Mouse (Mus musculus): Measurements from ENCODE around the gene Dck. TPM values are rescaled to one million over a fixed set of nuclear protein-coding genes. Genes with fewer than 3 reads are reported as not detected.
"Not testable (repeated sequence)": the region's sequence is repeated elsewhere in the genome, so short reads cannot be mapped to it uniquely, and the experiment has no call there.

Dck gene
- polyA plus RNA-seq, 1 experiment = 165 TPM

DNA sequence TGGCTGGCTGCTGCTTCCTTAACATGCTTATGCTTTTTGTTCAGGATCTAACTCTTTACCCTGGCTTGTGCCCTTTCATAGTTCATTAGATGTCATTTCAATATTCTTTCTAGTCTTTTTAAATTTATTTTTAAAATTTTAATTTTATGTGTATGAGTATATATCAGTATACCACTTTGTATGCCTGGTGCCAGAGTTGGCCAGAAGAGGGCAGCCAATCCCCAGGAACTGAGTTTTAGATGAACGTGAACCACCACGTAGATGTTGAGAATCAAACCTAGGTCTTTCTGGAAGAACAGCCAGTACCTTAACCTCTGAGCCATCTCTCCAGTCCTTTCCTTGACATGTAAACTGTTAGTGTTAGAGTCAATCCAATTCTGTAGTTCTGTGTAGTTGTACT is 30.0 kb upstream of the Dck start:
- no peak overlapping the region for H3K4me3 ChIP-seq (ENCODE audit: insufficient read depth, low read depth, low read length)
- 91% methylated on average over 2 of the region's 2 CpGs for WGBS
- H3K27ac ChIP-seq (ENCODE audit: insufficient read depth, low read depth, low read length) = no peak overlapping the region
- TF ChIP-seq CTCF (IDR thresholded peaks at IDR 0.05; ENCODE audit: insufficient read depth, low read depth, low read length) = no peak
- TF ChIP-seq POLR2A (IDR thresholded peaks at IDR 0.05; ENCODE audit: insufficient read depth, low read depth, low read length) = no peak
- H3K4me1 ChIP-seq (ENCODE audit: control insufficient read depth, insufficient read depth, low read length) = no peaks in the 10 kb centered on the region

DNA sequence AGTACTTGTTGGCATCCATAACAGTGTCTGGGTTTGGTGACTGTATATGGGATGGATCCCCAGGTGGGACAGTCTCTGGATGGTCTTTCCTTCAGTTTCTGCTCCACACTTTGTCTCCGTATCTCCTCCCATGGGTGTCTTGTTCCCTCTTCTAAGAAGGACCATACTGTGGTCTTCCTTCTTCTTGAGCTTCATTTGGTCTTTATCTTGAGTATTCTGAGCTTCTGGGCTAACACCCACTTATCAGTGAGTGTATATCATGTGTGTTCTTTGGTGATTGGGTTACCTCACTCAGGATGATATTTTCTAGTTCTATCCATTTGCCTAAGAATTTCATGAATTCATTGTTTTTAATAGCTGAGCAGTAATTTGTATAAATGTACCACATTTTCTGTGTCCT is 23.7 kb upstream of the Dck start:
- H3K4me3 ChIP-seq (ENCODE audit: insufficient read depth, low read depth, low read length); H3K4me1 ChIP-seq (ENCODE audit: control insufficient read depth, insufficient read depth, low read length); H3K27ac ChIP-seq (ENCODE audit: insufficient read depth, low read depth, low read length): not testable (repeated sequence)
- 91% methylated on average over 1 of the region's 1 CpGs for WGBS

DNA sequence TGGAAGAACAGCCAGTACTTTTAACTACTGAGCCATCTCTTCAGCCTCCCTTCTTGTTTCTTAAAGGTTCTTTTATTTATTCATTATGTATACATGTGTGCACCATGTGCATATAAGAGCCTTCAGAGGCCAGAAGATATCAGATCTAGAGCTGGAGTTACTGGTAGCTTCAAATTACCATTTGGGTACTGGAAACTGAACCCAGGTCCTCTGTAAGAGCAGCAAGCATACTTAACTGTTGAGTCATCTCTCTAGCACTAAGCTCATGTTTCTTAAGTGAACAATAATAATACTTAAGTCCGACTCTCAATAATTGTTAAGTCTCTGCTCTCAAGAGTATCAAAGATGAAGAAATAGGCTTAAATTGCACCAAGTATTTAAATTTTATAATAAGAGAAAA is 17.0 kb upstream of the Dck start:
- Histone ChIP-seq H3K27ac (ENCODE audit: insufficient read depth, low read depth, low read length) (no peak overlapping the region), H3K4me3 (ENCODE audit: insufficient read depth, low read depth, low read length) (no peak overlapping the region), H3K4me1 (ENCODE audit: control insufficient read depth, insufficient read depth, low read length) (no peaks in the 10 kb centered on the region)
- TF ChIP-seq CTCF (IDR thresholded peaks at IDR 0.05; ENCODE audit: insufficient read depth, low read depth, low read length) (no peak), POLR2A (IDR thresholded peaks at IDR 0.05; ENCODE audit: insufficient read depth, low read depth, low read length) (no peak)
- WGBS = 71% methylated on average over 1 of the region's 1 CpGs

DNA sequence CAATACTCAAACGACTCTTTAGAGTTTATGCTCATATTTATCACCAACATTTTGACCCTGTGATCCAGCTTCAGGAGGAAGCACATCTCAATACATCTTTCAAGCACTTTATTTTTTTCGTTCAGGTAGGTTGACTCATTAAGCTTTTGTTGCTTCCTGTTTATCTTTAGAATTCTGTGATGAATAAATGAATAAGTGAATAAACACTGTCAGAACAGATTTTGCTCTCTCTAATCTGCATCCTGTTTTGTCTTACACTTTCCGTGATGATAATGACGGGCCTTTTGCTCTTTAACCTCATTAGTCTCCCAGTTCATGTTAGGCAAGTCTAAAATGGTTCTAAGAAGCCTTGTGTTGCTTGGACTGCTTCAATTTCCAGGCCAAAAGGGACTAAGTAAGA is 11.6 kb upstream of the Dck start:
- no peaks in the 10 kb centered on the region for H3K4me1 ChIP-seq (ENCODE audit: control insufficient read depth, insufficient read depth, low read length)

DNA sequence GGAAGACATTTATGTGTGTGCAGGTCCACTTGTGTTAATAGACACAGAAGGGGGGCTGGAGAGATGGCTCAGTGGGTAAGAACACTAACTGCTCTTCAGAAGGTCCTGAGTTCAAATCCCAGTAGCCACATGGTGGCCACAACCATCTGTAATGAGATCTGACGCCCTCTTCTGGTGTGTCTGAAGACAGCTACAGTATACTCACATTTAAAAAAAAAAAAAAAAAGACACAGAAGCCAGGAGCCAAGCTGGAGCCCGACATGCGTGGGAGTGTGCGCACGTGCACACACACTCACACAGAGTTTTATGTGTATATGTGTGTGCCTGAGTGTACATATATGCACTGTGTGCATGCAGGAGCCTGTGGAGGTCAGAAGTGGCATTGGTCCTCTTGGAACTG is 2.2 kb upstream of the Dck start:
- 83% methylated on average over 5 of the region's 5 CpGs for WGBS
- H3K4me3 ChIP-seq (ENCODE audit: insufficient read depth, low read depth, low read length) = no peak overlapping the region
- TF ChIP-seq CTCF (IDR thresholded peaks at IDR 0.05; ENCODE audit: insufficient read depth, low read depth, low read length) (no peak), POLR2A (IDR thresholded peaks at IDR 0.05; ENCODE audit: insufficient read depth, low read depth, low read length) (no peak)
- no peaks in the 10 kb centered on the region for H3K4me1 ChIP-seq (ENCODE audit: control insufficient read depth, insufficient read depth, low read length)
- H3K27ac ChIP-seq (ENCODE audit: insufficient read depth, low read depth, low read length) = no peak overlapping the region

More for the DNA sequence above, 11.6 kb upstream of the Dck start:
- Histone ChIP-seq H3K27ac (ENCODE audit: insufficient read depth, low read depth, low read length) (no peak overlapping the region), H3K4me3 (ENCODE audit: insufficient read depth, low read depth, low read length) (no peak overlapping the region)
- 82% methylated on average over 4 of the region's 4 CpGs for WGBS
- TF ChIP-seq POLR2A (IDR thresholded peaks at IDR 0.05; ENCODE audit: insufficient read depth, low read depth, low read length) (no peak), CTCF (IDR thresholded peaks at IDR 0.05; ENCODE audit: insufficient read depth, low read depth, low read length) (no peak)

DNA sequence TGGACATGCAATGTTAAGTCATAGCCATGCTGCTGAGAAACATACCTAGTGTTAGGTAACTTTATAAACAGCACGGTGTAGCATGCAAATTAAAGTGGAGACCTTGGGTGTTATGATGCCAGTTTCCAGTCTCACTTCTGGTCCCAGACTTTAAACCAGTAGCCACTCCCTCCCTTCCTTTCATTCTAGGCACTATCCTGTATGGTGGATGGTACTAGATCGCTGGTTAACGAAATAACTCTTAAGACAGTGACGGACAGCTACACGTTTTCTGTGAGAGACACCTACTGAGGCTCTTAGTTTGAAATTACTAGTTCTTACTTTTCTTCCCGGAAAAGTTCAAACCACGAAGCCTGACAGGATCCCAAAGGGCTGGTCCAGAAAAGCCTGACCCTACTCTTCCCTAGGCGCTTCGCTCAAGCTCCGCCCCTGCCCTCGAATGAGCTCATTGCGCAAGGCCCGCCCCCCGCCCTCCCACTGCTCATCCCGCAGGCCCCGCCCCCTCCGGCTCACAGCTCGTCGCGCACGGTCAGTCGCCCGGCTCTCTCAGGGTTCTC is 288 bp upstream of the Dck start:
- under 1% methylated on average over 23 of the region's 23 CpGs for WGBS
- H3K27ac ChIP-seq (ENCODE audit: insufficient read depth, low read depth, low read length) = no peak overlapping the region

DNA sequence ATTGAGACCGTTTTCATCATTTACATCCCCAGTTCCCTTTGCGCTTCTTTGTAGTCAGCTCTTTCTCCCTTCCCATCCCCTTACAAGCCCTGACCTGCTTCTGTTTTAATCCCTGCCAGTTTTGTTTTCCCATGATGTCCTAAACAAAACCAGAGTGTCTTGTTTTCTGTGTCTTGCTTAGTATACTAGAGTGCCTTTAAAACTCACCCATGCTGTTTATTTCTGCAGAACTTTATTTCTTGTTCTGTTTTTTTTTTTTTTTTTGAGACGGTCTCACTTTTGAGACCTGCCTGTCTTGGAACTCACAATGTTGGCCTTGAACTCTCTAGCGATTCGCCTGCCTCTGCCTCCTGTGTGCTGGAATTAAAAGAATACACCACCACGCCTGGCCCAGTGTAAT is 791 bp downstream of the Dck start:
- Histone ChIP-seq H3K4me3 (ENCODE audit: insufficient read depth, low read depth, low read length) (peak overlapping the region; percentile 87), H3K27ac (ENCODE audit: insufficient read depth, low read depth, low read length) (peak overlapping the region; percentile 27; the same call in 1 of the 2 replicates), H3K4me1 (ENCODE audit: control insufficient read depth, insufficient read depth, low read length) (0 out of 2 replicates have a peak, but pooled peaks cover 3% of the 10 kb centered on the region)
- TF ChIP-seq POLR2A (IDR thresholded peaks at IDR 0.05; ENCODE audit: insufficient read depth, low read depth, low read length) (no peak), CTCF (IDR thresholded peaks at IDR 0.05; ENCODE audit: insufficient read depth, low read depth, low read length) (no peak)
- 13% methylated on average over 6 of the region's 6 CpGs for WGBS

More for the DNA sequence above, 288 bp upstream of the Dck start:
- Histone ChIP-seq H3K4me3 (ENCODE audit: insufficient read depth, low read depth, low read length) (peak overlapping the region; percentile 87), H3K4me1 (ENCODE audit: control insufficient read depth, insufficient read depth, low read length) (0 out of 2 replicates have a peak, but pooled peaks cover 3% of the 10 kb centered on the region)
- no peak for TF ChIP-seq CTCF (IDR thresholded peaks at IDR 0.05; ENCODE audit: insufficient read depth, low read depth, low read length)
- no peak for TF ChIP-seq POLR2A (IDR thresholded peaks at IDR 0.05; ENCODE audit: insufficient read depth, low read depth, low read length)

DNA sequence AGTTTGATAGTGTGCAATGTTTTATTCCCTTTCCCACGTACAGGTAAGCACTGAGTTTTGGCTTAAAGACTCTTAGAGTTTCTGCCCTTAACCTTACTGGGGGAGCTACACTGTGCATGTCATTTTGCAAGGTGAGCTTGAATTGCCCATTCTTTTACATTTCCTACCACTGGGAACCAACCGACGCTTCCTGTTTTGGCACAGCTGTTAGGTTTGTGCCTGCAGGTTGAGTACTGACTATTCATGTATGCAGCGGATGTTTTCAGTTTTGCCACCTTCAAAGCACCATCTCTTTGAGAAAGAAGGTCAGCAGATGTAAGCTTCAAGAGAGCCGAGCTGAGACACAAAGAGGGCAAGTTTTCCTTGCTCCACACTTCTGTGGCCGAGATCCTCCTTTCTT is 1.3 kb downstream of the Dck start:
- WGBS = 54% methylated on average over 6 of the region's 6 CpGs
- TF ChIP-seq POLR2A (IDR thresholded peaks at IDR 0.05; ENCODE audit: insufficient read depth, low read depth, low read length) (no peak), CTCF (IDR thresholded peaks at IDR 0.05; ENCODE audit: insufficient read depth, low read depth, low read length) (no peak)
- Histone ChIP-seq H3K27ac (ENCODE audit: insufficient read depth, low read depth, low read length) (no peak overlapping the region), H3K4me3 (ENCODE audit: insufficient read depth, low read depth, low read length) (no peak overlapping the region), H3K4me1 (ENCODE audit: control insufficient read depth, insufficient read depth, low read length) (0 out of 2 replicates have a peak, but pooled peaks cover 3% of the 10 kb centered on the region)

DNA sequence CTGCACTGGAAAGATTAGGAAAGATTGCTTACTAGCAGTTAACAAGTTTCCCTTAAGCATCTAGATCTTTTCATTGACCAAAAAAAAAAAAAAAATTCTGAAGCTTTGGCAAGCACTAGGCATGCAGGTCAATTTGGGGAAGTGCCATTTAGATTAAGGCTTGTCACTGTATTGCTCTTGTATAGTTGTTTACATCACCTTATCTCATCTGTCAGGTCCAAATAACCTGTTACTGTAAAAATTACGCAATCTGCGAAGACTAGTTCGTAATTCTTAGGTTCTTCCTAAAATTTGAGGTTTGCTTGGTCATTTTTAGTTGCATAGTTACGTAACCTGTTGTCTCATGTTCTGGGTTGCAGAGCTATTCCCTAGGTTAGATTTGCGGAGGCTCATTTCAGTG is 2.1 kb downstream of the Dck start:
- Histone ChIP-seq H3K27ac (ENCODE audit: insufficient read depth, low read depth, low read length) (no peak overlapping the region), H3K4me1 (ENCODE audit: control insufficient read depth, insufficient read depth, low read length) (0 out of 2 replicates have a peak, but pooled peaks cover 3% of the 10 kb centered on the region), H3K4me3 (ENCODE audit: insufficient read depth, low read depth, low read length) (no peak overlapping the region)
- 96% methylated on average over 5 of the region's 5 CpGs for WGBS
- no peak for TF ChIP-seq POLR2A (IDR thresholded peaks at IDR 0.05; ENCODE audit: insufficient read depth, low read depth, low read length)
- TF ChIP-seq CTCF (IDR thresholded peaks at IDR 0.05; ENCODE audit: insufficient read depth, low read depth, low read length) = no peak

DNA sequence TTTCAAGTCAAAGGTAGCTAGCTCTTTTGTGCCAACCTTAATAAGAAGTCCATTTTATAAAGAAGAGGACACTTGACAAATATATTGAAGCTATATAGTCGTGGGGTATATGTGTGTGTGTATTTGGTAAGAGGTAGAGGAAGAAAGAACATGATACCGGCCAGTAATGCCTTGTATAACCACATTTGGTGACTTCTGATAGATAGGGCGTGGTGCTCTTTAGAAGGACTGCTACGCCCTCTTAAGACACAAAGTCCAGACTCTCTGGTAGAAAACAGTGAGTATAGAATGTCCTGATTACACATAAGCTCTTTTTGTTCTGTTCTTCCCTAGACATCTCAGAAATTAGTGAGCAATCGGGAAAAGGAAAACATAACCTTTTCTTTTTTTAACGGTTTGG is 3.4 kb downstream of the Dck start:
- 78% methylated on average over 6 of the region's 6 CpGs for WGBS
- no peak overlapping the region for H3K27ac ChIP-seq (ENCODE audit: insufficient read depth, low read depth, low read length)
- TF ChIP-seq POLR2A (IDR thresholded peaks at IDR 0.05; ENCODE audit: insufficient read depth, low read depth, low read length) (no peak), CTCF (IDR thresholded peaks at IDR 0.05; ENCODE audit: insufficient read depth, low read depth, low read length) (no peak)
- H3K4me3 ChIP-seq (ENCODE audit: insufficient read depth, low read depth, low read length) = no peak overlapping the region
- 0 out of 2 replicates have a peak, but pooled peaks cover 3% of the 10 kb centered on the region for H3K4me1 ChIP-seq (ENCODE audit: control insufficient read depth, insufficient read depth, low read length)
